Mouse (Mus musculus) embryonic stem cell, embryonic (primary cell): ENCODE measurements at regions not wholly inside any gene's neighbourhood (a gene's known extent, or its start where the extent isn't known, plus 50 kb on each side); places are given as distances from the start of the nearest gene placed in this dataset.

Experiments
- CTCF ChIA-PET, 4 experiments: fragments of 300-600 bp in 2 of 4; fragments of 350-600 bp in 2 of 4; sonication (Branson Sonifier 250); formaldehyde crosslinking; loops; one replicate each; lab custom pipeline; 2022; ENCODE audit warnings: inconsistent platforms in 2 of 4; lab: Charles Lee
- POLR2A ChIA-PET, 4 experiments: fragments of 300-600 bp in 2 of 4; fragments of 350-600 bp in 2 of 4; sonication (Branson Sonifier 250); formaldehyde crosslinking; loops; one replicate each; lab custom pipeline; 2022; ENCODE audit warnings: antibody characterized with exemption in 4 of 4, inconsistent platforms in 1 of 4; lab: Charles Lee

- CTCF ChIA-PET, result no interaction called here
- POLR2A ChIA-PET, result no interaction called here
These were observed 74.9 kb upstream of the Pde7b start for GRCm38 (mm10) chr10:20799792-20800191.

GRCm38 (mm10) chr10:20798400-20798799 lies 73.5 kb upstream of the Pde7b start:
- ChIA-PET POLR2A (interaction anchor here in 1 of 4 experiments (0.8 kb wide), 1 partner anchor 709 kb away, joined by 3 read pairs; no protein-coding TSS in a partner anchor), CTCF (no interaction called here)

GRCm38 (mm10) chr10:20793956-20794355 lies 69.1 kb upstream of the Pde7b start:
- ChIA-PET CTCF (no interaction called here), POLR2A (no interaction called here)

GRCm38 (mm10) chr10:20780946-20781345 lies 56.1 kb upstream of the Pde7b start:
- ChIA-PET CTCF (no interaction called here), POLR2A (no interaction called here)

GRCm38 (mm10) chr10:20776640-20777413 lies 51.9 kb upstream of the Pde7b start:
- ChIA-PET CTCF (no interaction called here), POLR2A (interaction anchor here in 1 of 4 experiments (0.6 kb wide), 1 partner anchor 177 kb away, joined by 3 read pairs; no protein-coding TSS in a partner anchor)

GRCm38 (mm10) chr10:20775731-20776429 lies 51.0 kb upstream of the Pde7b start:
- POLR2A ChIA-PET, result no interaction called here
- CTCF ChIA-PET, result no interaction called here
